Mouse (Mus musculus): Measurements from ENCODE around the gene Nav2. TPM values are rescaled to one million over a fixed set of nuclear protein-coding genes. Genes with fewer than 3 reads are reported as not detected.

Gene Nav2
- polyA plus RNA-seq, 1 experiment from 2014 or later = 18.2 TPM

- H3K9me3 ChIP-seq (replicated peaks; ENCODE audit: control insufficient read depth, low read length) = no peaks in the 10 kb centered on the region
- H3K4me2 ChIP-seq (ENCODE audit: low read depth, low read length) = no peak overlapping the region
- H3K4me3 ChIP-seq (replicated peaks; ENCODE audit: low read length) = no peak overlapping the region
- WGBS = 66% methylated on average over 4 of the region's 4 CpGs
- H3K9ac ChIP-seq (ENCODE audit: low read length) = no peak overlapping the region
- H3K4me1 ChIP-seq (ENCODE audit: control insufficient read depth, insufficient read depth, low read length) = peaks cover 6% of the 10 kb centered on the region; the same call in 1 of the 2 replicates
- no peaks in the 10 kb centered on the region for H3K27me3 ChIP-seq (ENCODE audit: control insufficient read depth, insufficient read depth, low read length)
- H3K36me3 ChIP-seq (ENCODE audit: control insufficient read depth, insufficient read depth, low read length) = no peaks in the 10 kb centered on the region
- no peak overlapping the region for H3K27ac ChIP-seq (ENCODE audit: low read length)
- no peak for ATAC-seq (ENCODE audit: insufficient read depth, low FRiP score)
These were observed 12.5 kb upstream of the Nav2 start for GRCm38 (mm10) chr7:48896051-48896450.

- H3K4me3 ChIP-seq (replicated peaks; ENCODE audit: low read length) = no peak overlapping the region
- H3K9ac ChIP-seq (ENCODE audit: low read length) = no peak overlapping the region
- no peaks in the 10 kb centered on the region for H3K36me3 ChIP-seq (ENCODE audit: control insufficient read depth, insufficient read depth, low read length)
- no peak for ATAC-seq (ENCODE audit: insufficient read depth, low FRiP score)
- H3K9me3 ChIP-seq (replicated peaks; ENCODE audit: control insufficient read depth, low read length) = no peaks in the 10 kb centered on the region
- peaks cover 6% of the 10 kb centered on the region; the same call in 1 of the 2 replicates for H3K4me1 ChIP-seq (ENCODE audit: control insufficient read depth, insufficient read depth, low read length)
- no peak overlapping the region; the same call in 1 of the 2 replicates for H3K27ac ChIP-seq (ENCODE audit: low read length)
- WGBS = 56% methylated on average over 24 of the region's 24 CpGs
- H3K4me2 ChIP-seq (ENCODE audit: low read depth, low read length) = 0 out of 2 replicates have a peak overlapping the region, but pooled peaks have one; percentile 1
- no peaks in the 10 kb centered on the region for H3K27me3 ChIP-seq (ENCODE audit: control insufficient read depth, insufficient read depth, low read length)
These were observed 10.9 kb upstream of the Nav2 start for GRCm38 (mm10) chr7:48897539-48898163.

GRCm38 (mm10) chr7:48898416-48898815 lies 10.1 kb upstream of the Nav2 start:
- H3K9me3 ChIP-seq (replicated peaks; ENCODE audit: control insufficient read depth, low read length) = no peaks in the 10 kb centered on the region
- H3K9ac ChIP-seq (ENCODE audit: low read length) = no peak overlapping the region
- ATAC-seq (ENCODE audit: insufficient read depth, low FRiP score) = no peak
- H3K27ac ChIP-seq (ENCODE audit: low read length) = no peak overlapping the region
- no peak overlapping the region for H3K4me3 ChIP-seq (replicated peaks; ENCODE audit: low read length)
- no peak overlapping the region for H3K4me2 ChIP-seq (ENCODE audit: low read depth, low read length)
- WGBS = 58% methylated on average over 9 of the region's 9 CpGs
- H3K27me3 ChIP-seq (ENCODE audit: control insufficient read depth, insufficient read depth, low read length) = no peaks in the 10 kb centered on the region
- no peaks in the 10 kb centered on the region for H3K36me3 ChIP-seq (ENCODE audit: control insufficient read depth, insufficient read depth, low read length)
- peaks cover 6% of the 10 kb centered on the region; the same call in 1 of the 2 replicates for H3K4me1 ChIP-seq (ENCODE audit: control insufficient read depth, insufficient read depth, low read length)

- ATAC-seq (ENCODE audit: insufficient read depth, low FRiP score) = no peak
- 70% methylated on average over 8 of the region's 8 CpGs for WGBS
These were observed 7.9 kb upstream of the Nav2 start for GRCm38 (mm10) chr7:48900408-48901167.

GRCm38 (mm10) chr7:48902454-48902853 lies 6.1 kb upstream of the Nav2 start:
- Histone ChIP-seq H3K4me2 (ENCODE audit: low read depth, low read length) (no peak overlapping the region), H3K9ac (ENCODE audit: low read length) (no peak overlapping the region), H3K27me3 (ENCODE audit: control insufficient read depth, insufficient read depth, low read length) (no peaks in the 10 kb centered on the region), H3K27ac (ENCODE audit: low read length) (no peak overlapping the region), H3K4me1 (ENCODE audit: control insufficient read depth, insufficient read depth, low read length) (no peaks in the 10 kb centered on the region), H3K4me3 (replicated peaks; ENCODE audit: low read length) (no peak overlapping the region), H3K9me3 (replicated peaks; ENCODE audit: control insufficient read depth, low read length) (no peaks in the 10 kb centered on the region), H3K36me3 (ENCODE audit: control insufficient read depth, insufficient read depth, low read length) (no peaks in the 10 kb centered on the region)
- ATAC-seq (ENCODE audit: insufficient read depth, low FRiP score) = no peak
- WGBS = 52% methylated on average over 2 of the region's 2 CpGs

More at GRCm38 (mm10) chr7:48900408-48901167, 7.9 kb upstream of the Nav2 start:
- no peaks in the 10 kb centered on the region for H3K27me3 ChIP-seq (ENCODE audit: control insufficient read depth, insufficient read depth, low read length)
- no peak overlapping the region for H3K4me3 ChIP-seq (replicated peaks; ENCODE audit: low read length)
- no peak overlapping the region for H3K4me2 ChIP-seq (ENCODE audit: low read depth, low read length)
- no peaks in the 10 kb centered on the region for H3K4me1 ChIP-seq (ENCODE audit: control insufficient read depth, insufficient read depth, low read length)
- H3K36me3 ChIP-seq (ENCODE audit: control insufficient read depth, insufficient read depth, low read length) = no peaks in the 10 kb centered on the region
- H3K27ac ChIP-seq (ENCODE audit: low read length) = no peak overlapping the region
- H3K9ac ChIP-seq (ENCODE audit: low read length) = no peak overlapping the region
- H3K9me3 ChIP-seq (replicated peaks; ENCODE audit: control insufficient read depth, low read length) = no peaks in the 10 kb centered on the region

- H3K4me2 ChIP-seq (ENCODE audit: low read depth, low read length) = no peak overlapping the region
- no peak overlapping the region; the same call in 1 of the 2 replicates for H3K27ac ChIP-seq (ENCODE audit: low read length)
- 46% methylated on average over 4 of the region's 4 CpGs for WGBS
- H3K27me3 ChIP-seq (ENCODE audit: control insufficient read depth, insufficient read depth, low read length) = no peaks in the 10 kb centered on the region
- H3K4me3 ChIP-seq (replicated peaks; ENCODE audit: low read length) = no peak overlapping the region
- no peaks in the 10 kb centered on the region for H3K9me3 ChIP-seq (replicated peaks; ENCODE audit: control insufficient read depth, low read length)
- no peaks in the 10 kb centered on the region for H3K36me3 ChIP-seq (ENCODE audit: control insufficient read depth, insufficient read depth, low read length)
- no peak for ATAC-seq (ENCODE audit: insufficient read depth, low FRiP score)
- no peaks in the 10 kb centered on the region for H3K4me1 ChIP-seq (ENCODE audit: control insufficient read depth, insufficient read depth, low read length)
- H3K9ac ChIP-seq (ENCODE audit: low read length) = no peak overlapping the region
These were observed 791 bp downstream of the Nav2 start for GRCm38 (mm10) chr7:48909342-48909671.

GRCm38 (mm10) chr7:48910282-48910681 lies 1.8 kb downstream of the Nav2 start:
- Histone ChIP-seq H3K9me3 (replicated peaks; ENCODE audit: control insufficient read depth, low read length) (no peaks in the 10 kb centered on the region), H3K4me1 (ENCODE audit: control insufficient read depth, insufficient read depth, low read length) (no peaks in the 10 kb centered on the region), H3K4me2 (ENCODE audit: low read depth, low read length) (no peak overlapping the region), H3K9ac (ENCODE audit: low read length) (no peak overlapping the region), H3K36me3 (ENCODE audit: control insufficient read depth, insufficient read depth, low read length) (no peaks in the 10 kb centered on the region), H3K27ac (ENCODE audit: low read length) (no peak overlapping the region), H3K27me3 (ENCODE audit: control insufficient read depth, insufficient read depth, low read length) (no peaks in the 10 kb centered on the region), H3K4me3 (replicated peaks; ENCODE audit: low read length) (no peak overlapping the region)
- ATAC-seq (ENCODE audit: insufficient read depth, low FRiP score) = no peak
- 59% methylated on average over 6 of the region's 6 CpGs for WGBS

- H3K27ac ChIP-seq (ENCODE audit: low read length) = no peak overlapping the region
- no peak overlapping the region for H3K4me3 ChIP-seq (replicated peaks; ENCODE audit: low read length)
- no peak for ATAC-seq (ENCODE audit: insufficient read depth, low FRiP score)
- H3K36me3 ChIP-seq (ENCODE audit: control insufficient read depth, insufficient read depth, low read length) = no peaks in the 10 kb centered on the region
- H3K4me2 ChIP-seq (ENCODE audit: low read depth, low read length) = no peak overlapping the region
- no peaks in the 10 kb centered on the region for H3K27me3 ChIP-seq (ENCODE audit: control insufficient read depth, insufficient read depth, low read length)
- no peaks in the 10 kb centered on the region for H3K9me3 ChIP-seq (replicated peaks; ENCODE audit: control insufficient read depth, low read length)
- no peak overlapping the region for H3K9ac ChIP-seq (ENCODE audit: low read length)
- no peaks in the 10 kb centered on the region for H3K4me1 ChIP-seq (ENCODE audit: control insufficient read depth, insufficient read depth, low read length)
These were observed 2.6 kb downstream of the Nav2 start for GRCm38 (mm10) chr7:48911146-48911545.

- no peaks in the 10 kb centered on the region for H3K36me3 ChIP-seq (ENCODE audit: control insufficient read depth, insufficient read depth, low read length)
- H3K27me3 ChIP-seq (ENCODE audit: control insufficient read depth, insufficient read depth, low read length) = no peaks in the 10 kb centered on the region
- no peak overlapping the region for H3K4me3 ChIP-seq (replicated peaks; ENCODE audit: low read length)
- ATAC-seq (ENCODE audit: insufficient read depth, low FRiP score) = no peak
- no peak overlapping the region for H3K27ac ChIP-seq (ENCODE audit: low read length)
- no peak overlapping the region for H3K9ac ChIP-seq (ENCODE audit: low read length)
- no peaks in the 10 kb centered on the region for H3K4me1 ChIP-seq (ENCODE audit: control insufficient read depth, insufficient read depth, low read length)
- WGBS = 64% methylated on average over 12 of the region's 12 CpGs
- H3K9me3 ChIP-seq (replicated peaks; ENCODE audit: control insufficient read depth, low read length) = no peaks in the 10 kb centered on the region
- no peak overlapping the region for H3K4me2 ChIP-seq (ENCODE audit: low read depth, low read length)
These were observed 6.4 kb downstream of the Nav2 start for GRCm38 (mm10) chr7:48914630-48915506.
